Mouse (Mus musculus): ENCODE data around the gene Olfr507. TPM values are rescaled to one million over a fixed set of nuclear protein-coding genes. Genes with fewer than 3 reads are reported as not detected.

The Olfr507 gene
- polyA plus RNA-seq, 1 experiment from 2014 or later: not detected

DNA sequence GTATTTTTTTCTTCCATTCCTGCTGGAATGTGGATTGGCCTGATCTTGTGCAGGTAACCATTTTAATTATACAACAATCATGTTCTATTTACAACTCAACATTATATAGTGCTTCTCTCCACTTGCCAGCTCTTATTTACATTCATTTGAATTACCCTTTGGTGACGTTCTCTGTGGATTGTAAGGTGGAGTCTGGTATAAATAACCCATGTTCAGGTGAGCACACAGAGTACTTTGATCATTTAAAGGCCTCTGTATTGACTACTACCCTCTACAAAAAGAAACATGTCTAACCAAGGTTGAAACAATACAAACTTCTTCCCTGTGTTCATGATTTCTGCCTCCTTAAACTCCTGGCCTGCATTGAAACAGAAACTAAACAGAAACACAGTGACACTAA is 49.4 kb downstream of the Olfr507 start:
- no peak overlapping the region for H3K27ac ChIP-seq (ENCODE audit: low read length)
- ATAC-seq (ENCODE audit: low FRiP score, low TSS enrichment): no peak
- no peaks in the 10 kb centered on the region for H3K9me3 ChIP-seq (ENCODE audit: low read length)
- H3K4me1 ChIP-seq (ENCODE audit: insufficient read depth, low read length): no peaks in the 10 kb centered on the region
- H3K4me2 ChIP-seq (replicated peaks; ENCODE audit: low read depth, low read length): no peak overlapping the region
- 71% methylated on average over 1 of the region's 1 CpGs for WGBS
- H3K27me3 ChIP-seq (ENCODE audit: insufficient read depth, low read length): no peaks in the 10 kb centered on the region
- H3K4me3 ChIP-seq (ENCODE audit: low read length): no peak overlapping the region
- no peak overlapping the region for H3K9ac ChIP-seq (replicated peaks; ENCODE audit: low read length)
- H3K36me3 ChIP-seq (ENCODE audit: insufficient read depth, low read length): no peaks in the 10 kb centered on the region

Other genes with a start within 250 kb of the Olfr507 start
- gene Olfr495, start 228.6 kb upstream of the Olfr507 start, polyA plus RNA-seq (2015; fragmentation: Nextera tagmentation; extraction: Ambion mirVana): not detected in 2 replicates
- not detected in 2 replicates for gene Olfr497, start 201.4 kb upstream of the Olfr507 start, polyA plus RNA-seq (2015; fragmentation: Nextera tagmentation; extraction: Ambion mirVana)
- not detected in 2 replicates for gene Olfr498, start 156.5 kb upstream of the Olfr507 start, polyA plus RNA-seq (2015; fragmentation: Nextera tagmentation; extraction: Ambion mirVana)
- not detected in 2 replicates for gene Olfr502, start 96.7 kb upstream of the Olfr507 start, polyA plus RNA-seq (2015; fragmentation: Nextera tagmentation; extraction: Ambion mirVana)
- not detected in 2 replicates for gene Olfr503, start 77.3 kb upstream of the Olfr507 start, polyA plus RNA-seq (2015; fragmentation: Nextera tagmentation; extraction: Ambion mirVana)
- not detected in 2 replicates for gene Olfr504, start 56.0 kb upstream of the Olfr507 start, polyA plus RNA-seq (2015; fragmentation: Nextera tagmentation; extraction: Ambion mirVana)
- gene Olfr506, start 11.0 kb upstream of the Olfr507 start, polyA plus RNA-seq (2015; fragmentation: Nextera tagmentation; extraction: Ambion mirVana): not detected in 2 replicates
- not detected in 2 replicates for gene Olfr508, start 8.2 kb downstream of the Olfr507 start, polyA plus RNA-seq (2015; fragmentation: Nextera tagmentation; extraction: Ambion mirVana)
- not detected in 2 replicates for gene Olfr509, start 30.1 kb downstream of the Olfr507 start, polyA plus RNA-seq (2015; fragmentation: Nextera tagmentation; extraction: Ambion mirVana)
- not detected in 2 replicates for gene Olfr510, start 44.6 kb downstream of the Olfr507 start, polyA plus RNA-seq (2015; fragmentation: Nextera tagmentation; extraction: Ambion mirVana)
- gene Olfr512, start 91.5 kb downstream of the Olfr507 start, polyA plus RNA-seq (2015; fragmentation: Nextera tagmentation; extraction: Ambion mirVana): not detected in 2 replicates
- gene Olfr513, start 129.2 kb downstream of the Olfr507 start, polyA plus RNA-seq (2015; fragmentation: Nextera tagmentation; extraction: Ambion mirVana): not detected in 2 replicates
- gene Olfr514, start 204.2 kb downstream of the Olfr507 start, polyA plus RNA-seq (2015; fragmentation: Nextera tagmentation; extraction: Ambion mirVana): not detected in 2 replicates
- gene Olfr516, start 228.7 kb downstream of the Olfr507 start, polyA plus RNA-seq (2015; fragmentation: Nextera tagmentation; extraction: Ambion mirVana): not detected in 2 replicates